Mouse (Mus musculus) CH12.LX (cell line): ENCODE data around the gene Slc9b2. TPM values are rescaled to one million over a fixed set of nuclear protein-coding genes. Genes with fewer than 3 reads are reported as not detected.

Source experiments
- DNase-seq: peaks from one replicate; pipeline ENCODE4 v3.0.0-alpha.2; 2013; ENCODE audit errors: extremely low read depth
- H3K27ac ChIP-seq: 2 replicates; pipeline ENCODE4 v1.5.1; 2012; ENCODE audit warnings: low read depth, mild to moderate bottlenecking, control low read depth, moderate library complexity; ENCODE audit not compliant: insufficient read depth
- H3K27me3 ChIP-seq: replicated peaks from 2 replicates; pipeline ENCODE3; 2012; ENCODE audit warnings: inconsistent platforms
- H3K36me3 ChIP-seq, 2 experiments: replicated peaks in 1 of 2; 2 replicates each; pipeline versions ENCODE3 to v1.6.1; 2012; ENCODE audit warnings: inconsistent platforms in 1 of 2, low read length in 1 of 2, mild to moderate bottlenecking in 1 of 2, mixed read lengths in 1 of 2, moderate library complexity in 1 of 2; ENCODE audit not compliant: control insufficient read depth in 1 of 2, insufficient read depth in 1 of 2
- H3K4me1 ChIP-seq, 2 experiments: 2 replicates each; pipeline ENCODE4 v1.6.1; 2012; ENCODE audit warnings: inconsistent platforms in 1 of 2, moderate library complexity in 1 of 2; ENCODE audit not compliant: insufficient read depth in 2 of 2, control insufficient read depth in 1 of 2
- H3K4me2 ChIP-seq: 2 replicates; pipeline ENCODE4 v1.6.1; 2012; ENCODE audit warnings: low read depth, mild to moderate bottlenecking, control low read depth; ENCODE audit not compliant: poor library complexity, insufficient read depth, severe bottlenecking
- H3K4me3 ChIP-seq, 3 experiments: fragments of 150-350 bp in 1 of 3; sonication (generic) in 1 of 3; replicated peaks in 1 of 3; 2 replicates each; pipeline versions ENCODE3 to v1.5.1; 2011 to 2012; ENCODE audit warnings: low read depth in 2 of 3, low read length in 2 of 3, mild to moderate bottlenecking in 2 of 3, moderate library complexity in 2 of 3, control low read depth in 1 of 3, improper control_type of control experiment in 1 of 3, inconsistent platforms in 1 of 3, mixed read lengths in 1 of 3; ENCODE audit not compliant: poor library complexity in 1 of 3
- H3K79me2 ChIP-seq: replicated peaks from 2 replicates; pipeline ENCODE4 v1.6.1; 2012; ENCODE audit warnings: mild to moderate bottlenecking, moderate library complexity; ENCODE audit not compliant: control insufficient read depth, poor library complexity, insufficient read depth, severe bottlenecking; ENCODE audit errors: extremely low read depth
- H3K9ac ChIP-seq: 2 replicates; pipeline ENCODE4 v1.6.1; 2012; ENCODE audit warnings: low read depth, mild to moderate bottlenecking, control low read depth, moderate library complexity; ENCODE audit not compliant: insufficient read depth
- H3K9me3 ChIP-seq: replicated peaks from 2 replicates; pipeline ENCODE3; 2012; ENCODE audit warnings: low read length, inconsistent platforms, mixed read lengths
- BHLHE40 ChIP-seq: IDR thresholded peaks from 2 replicates; pipeline ENCODE4 v1.6.1; 2011; ENCODE audit warnings: mild to moderate bottlenecking, low read depth, low read length, improper control_type of control experiment
- CHD1 ChIP-seq: IDR thresholded peaks from 2 replicates; pipeline ENCODE4 v1.6.1; 2012; ENCODE audit warnings: low read depth, low read length, improper control_type of control experiment, inconsistent platforms
- CHD2 ChIP-seq: IDR thresholded peaks from 2 replicates; pipeline ENCODE4 v1.6.1; 2011; ENCODE audit warnings: low read length, improper control_type of control experiment
- CTCF ChIP-seq, 2 experiments: IDR thresholded peaks in 1 of 2; conservative IDR thresholded peaks in 1 of 2; 2 replicates each; pipeline ENCODE4 v1.5.1; 2011 to 2012; ENCODE audit warnings: low read depth in 2 of 2, low read length in 2 of 2, improper control_type of control experiment in 1 of 2, inconsistent platforms in 1 of 2, mild to moderate bottlenecking in 1 of 2, moderate library complexity in 1 of 2
- E2F4 ChIP-seq: IDR thresholded peaks from 2 replicates; pipeline ENCODE4 v1.6.1; 2011; ENCODE audit warnings: low read depth, low read length, improper control_type of control experiment; ENCODE audit not compliant: insufficient replicate concordance
- ELF1 ChIP-seq: IDR thresholded peaks from 2 replicates; pipeline ENCODE4 v1.6.1; 2014; ENCODE audit warnings: low read depth, mild to moderate bottlenecking, inconsistent platforms, low read length, improper control_type of control experiment
- EP300 ChIP-seq: IDR thresholded peaks from 2 replicates; pipeline ENCODE4 v1.6.1; 2011; ENCODE audit warnings: low read length, improper control_type of control experiment
- ETS1 ChIP-seq: conservative IDR thresholded peaks from 2 replicates; pipeline ENCODE4 v1.6.1; 2012; ENCODE audit warnings: low read depth, mild to moderate bottlenecking, inconsistent platforms, low read length, improper control_type of control experiment, moderate library complexity
- GABPA ChIP-seq: IDR thresholded peaks from 2 replicates; pipeline ENCODE4 v1.6.1; 2012; ENCODE audit warnings: low read depth, low read length, improper control_type of control experiment, inconsistent platforms; ENCODE audit not compliant: insufficient replicate concordance
- HCFC1 ChIP-seq: IDR thresholded peaks from 2 replicates; pipeline ENCODE4 v1.6.1; 2012; ENCODE audit warnings: low read depth, mild to moderate bottlenecking, inconsistent platforms, low read length, improper control_type of control experiment
- IRF4 ChIP-seq: IDR thresholded peaks from 2 replicates; pipeline ENCODE4 v1.6.1; 2014; ENCODE audit warnings: low read depth, mild to moderate bottlenecking, inconsistent platforms, low read length, improper control_type of control experiment
- JUN ChIP-seq: IDR thresholded peaks from 2 replicates; pipeline ENCODE4 v1.6.1; 2011; ENCODE audit warnings: low read depth, mild to moderate bottlenecking, low read length, improper control_type of control experiment, moderate library complexity; ENCODE audit not compliant: insufficient read depth
- KAT2A ChIP-seq: IDR thresholded peaks from 2 replicates; pipeline ENCODE4 v1.6.1; 2012; ENCODE audit warnings: low read length, improper control_type of control experiment, inconsistent platforms; ENCODE audit not compliant: insufficient replicate concordance
- MAFK ChIP-seq: IDR thresholded peaks from 2 replicates; pipeline ENCODE4 v1.6.1; 2011; ENCODE audit warnings: low read length, improper control_type of control experiment; ENCODE audit not compliant: insufficient replicate concordance
- MAX ChIP-seq: IDR thresholded peaks from 2 replicates; pipeline ENCODE4 v1.6.1; 2011; ENCODE audit warnings: low read length, improper control_type of control experiment
- MAZ ChIP-seq: IDR thresholded peaks from 2 replicates; pipeline ENCODE4 v1.6.1; 2012; ENCODE audit warnings: low read depth, mild to moderate bottlenecking, inconsistent platforms, low read length, improper control_type of control experiment, moderate library complexity
- MEF2A ChIP-seq: IDR thresholded peaks from 2 replicates; pipeline ENCODE4 v1.6.1; 2014; ENCODE audit warnings: low read depth, mild to moderate bottlenecking, inconsistent platforms, low read length, improper control_type of control experiment, borderline replicate concordance
- MXI1 ChIP-seq: IDR thresholded peaks from 2 replicates; pipeline ENCODE4 v1.6.1; 2011; ENCODE audit warnings: mild to moderate bottlenecking, low read depth, low read length, improper control_type of control experiment
- MYC ChIP-seq: IDR thresholded peaks from 2 replicates; pipeline ENCODE4 v1.6.1; 2011; ENCODE audit warnings: low read depth, mild to moderate bottlenecking, improper control_type of control experiment, low read length
- NELFE ChIP-seq: IDR thresholded peaks from 2 replicates; pipeline ENCODE4 v1.6.1; 2011; ENCODE audit warnings: low read depth, low read length, improper control_type of control experiment
- NRF1 ChIP-seq: IDR thresholded peaks from 2 replicates; pipeline ENCODE4 v1.6.1; 2014; ENCODE audit warnings: low read depth, mild to moderate bottlenecking, inconsistent platforms, low read length, improper control_type of control experiment, moderate library complexity
- PAX5 ChIP-seq: IDR thresholded peaks from 2 replicates; pipeline ENCODE4 v1.6.1; 2012; ENCODE audit warnings: low read length, inconsistent platforms, mixed read lengths
- POLR2A ChIP-seq: IDR thresholded peaks from 2 replicates; pipeline ENCODE4 v1.6.1; 2011; ENCODE audit warnings: low read depth, mild to moderate bottlenecking, improper control_type of control experiment, low read length
- POLR2AphosphoS2 ChIP-seq: IDR thresholded peaks from 2 replicates; pipeline ENCODE4 v1.6.1; 2011; ENCODE audit warnings: low read depth, low read length, improper control_type of control experiment
- RAD21 ChIP-seq: IDR thresholded peaks from 2 replicates; pipeline ENCODE4 v1.6.1; 2011; ENCODE audit warnings: low read depth, mild to moderate bottlenecking, low read length, improper control_type of control experiment, moderate library complexity
- RCOR1 ChIP-seq: conservative IDR thresholded peaks from 2 replicates; pipeline ENCODE4 v1.6.1; 2012; ENCODE audit warnings: low read depth, mild to moderate bottlenecking, inconsistent platforms, low read length, improper control_type of control experiment
- SIN3A ChIP-seq: IDR thresholded peaks from 2 replicates; pipeline ENCODE4 v1.6.1; 2012; ENCODE audit warnings: low read length, improper control_type of control experiment, inconsistent platforms
- SMC3 ChIP-seq: IDR thresholded peaks from 2 replicates; pipeline ENCODE4 v1.6.1; 2011; ENCODE audit warnings: low read depth, low read length, improper control_type of control experiment
- TBP ChIP-seq: conservative IDR thresholded peaks from 2 replicates; pipeline ENCODE4 v1.6.1; 2011; ENCODE audit warnings: low read depth, low read length, improper control_type of control experiment
- UBTF ChIP-seq: IDR thresholded peaks from 2 replicates; pipeline ENCODE4 v1.6.1; 2012; ENCODE audit warnings: low read depth, mild to moderate bottlenecking, inconsistent platforms, low read length, improper control_type of control experiment, moderate library complexity
- USF1 ChIP-seq: IDR thresholded peaks from 2 replicates; pipeline ENCODE4 v1.6.1; 2014; ENCODE audit warnings: low read depth, mild to moderate bottlenecking, inconsistent platforms, low read length, improper control_type of control experiment
- USF2 ChIP-seq: conservative IDR thresholded peaks from 2 replicates; pipeline ENCODE4 v1.6.1; 2011; ENCODE audit warnings: low read depth, low read length, improper control_type of control experiment
- ZC3H11A ChIP-seq: IDR thresholded peaks from 2 replicates; pipeline ENCODE4 v1.6.1; 2012; ENCODE audit warnings: low read depth, mild to moderate bottlenecking, inconsistent platforms, low read length, improper control_type of control experiment
- ZKSCAN1 ChIP-seq: IDR thresholded peaks from 2 replicates; pipeline ENCODE4 v1.6.1; 2012; ENCODE audit warnings: low read depth, inconsistent platforms, low read length, improper control_type of control experiment, borderline replicate concordance
- ZNF384 ChIP-seq: IDR thresholded peaks from 2 replicates; pipeline ENCODE4 v1.6.1; 2012; ENCODE audit warnings: low read depth, low read length, improper control_type of control experiment, inconsistent platforms
- dilution Hi-C: fragments of 300-500 bp; cut with MboI; formaldehyde crosslinking; loops from 2 replicates; pipeline ENCODE4 v1.14.3; 2020; ENCODE audit warnings: low sequenced_read_pairs; ENCODE audit not compliant: extremely low pct_unique_long_range_greater_than_20kb, extremely low pct_ligation_motif_present
- in situ Hi-C: fragments of 300-500 bp; cut with MboI; formaldehyde crosslinking; loops from 3 replicates; pipeline ENCODE4 v1.14.3; 2019; ENCODE audit warnings: low sequenced_read_pairs, low pct_ligation_motif_present, low pct_unique_long_range_greater_than_20kb, mixed read lengths
- polyA plus RNA-seq: library from polyadenylated mRNA; unstranded; fragments of >175 nt; gene quantifications from 2 replicates; pipeline ENCODE4 v1.2.1, GENCODE M21; 2012; ENCODE audit warnings: low read depth; ENCODE audit not compliant: insufficient read length
- total RNA-seq, 2 experiments: library from RNA; depleted of rRNA; stranded (reverse); fragments of 300-350 nt in 1 of 2; fragments of >200 nt in 1 of 2; gene quantifications; 2 replicates each; pipeline ENCODE4 v1.2.3; 2012 to 2014

The Slc9b2 gene
- total and polyA plus RNA-seq, 3 experiments = 1.4 to 4.2 (median 2.8) TPM

DNA sequence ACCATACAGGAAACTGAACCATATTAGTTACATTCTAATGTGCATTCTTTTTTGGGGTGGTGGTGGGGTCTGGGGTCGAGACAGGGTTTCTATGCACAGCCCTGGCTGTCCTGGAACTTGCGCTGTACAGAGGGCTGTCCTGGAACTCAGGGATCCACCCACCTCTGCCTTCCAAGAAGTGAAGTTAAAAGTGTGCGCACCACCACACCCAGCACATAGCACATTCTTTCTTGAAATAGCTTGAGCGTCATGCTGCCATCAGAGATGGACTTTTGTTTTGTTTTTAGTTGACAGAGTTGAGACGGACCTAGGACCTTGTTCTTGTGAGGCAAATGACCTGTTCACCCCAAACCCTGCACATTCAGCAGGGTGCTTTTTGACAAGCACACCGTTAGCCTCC is 19.7 kb downstream of the Slc9b2 start:
- no peaks in the 10 kb centered on the region for H3K9me3 ChIP-seq
- H3K36me3 ChIP-seq = no peaks in the 10 kb centered on the region
- no peak for DNase-seq
- dilution Hi-C loops (no loop called here), in situ Hi-C loops (loop anchor here (5.0 kb wide), 1 partner anchor 35 kb away; no protein-coding TSS in a partner anchor)
- no peak overlapping the region for H3K4me3 ChIP-seq
- TF ChIP-seq NRF1 = no peak
- no peak overlapping the region for H3K27ac ChIP-seq
- H3K27me3 ChIP-seq = no peaks in the 10 kb centered on the region
- H3K79me2 ChIP-seq = no peaks in the 10 kb centered on the region
- H3K9ac ChIP-seq = no peak overlapping the region
- no peaks in the 10 kb centered on the region for H3K4me1 ChIP-seq
- H3K4me2 ChIP-seq = no peak overlapping the region

DNA sequence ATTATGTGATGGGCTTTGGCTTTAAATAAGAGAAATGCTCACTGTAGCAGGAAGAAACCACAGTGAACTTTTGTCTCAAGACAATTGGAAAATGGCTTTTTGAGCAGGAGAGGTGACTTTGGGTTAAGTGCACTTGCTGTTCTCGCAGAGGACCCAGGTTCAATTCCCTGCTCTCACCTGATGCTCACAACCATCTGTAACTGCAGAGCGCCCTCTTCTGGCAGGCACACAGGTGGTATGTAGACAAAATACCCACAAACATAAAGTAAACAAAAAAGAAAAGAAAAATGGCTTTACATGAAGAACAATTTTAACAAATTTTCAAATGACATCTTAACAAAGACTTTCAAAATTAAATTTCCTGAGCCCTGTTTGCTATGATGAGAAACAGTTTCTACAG is 20.1 kb downstream of the Slc9b2 start:
- Histone ChIP-seq H3K27me3 (no peaks in the 10 kb centered on the region), H3K9ac (no peak overlapping the region), H3K27ac (no peak overlapping the region), H3K9me3 (no peaks in the 10 kb centered on the region), H3K4me2 (no peak overlapping the region), H3K36me3 (no peaks in the 10 kb centered on the region), H3K4me3 (no peak overlapping the region), H3K79me2 (no peaks in the 10 kb centered on the region), H3K4me1 (no peaks in the 10 kb centered on the region)
- dilution Hi-C loops = no loop called here
- in situ Hi-C loops = loop anchor here (5.0 kb wide), 1 partner anchor 35 kb away; no protein-coding TSS in a partner anchor
- no peak for TF ChIP-seq SIN3A
- no peak for TF ChIP-seq ZNF384
- TF ChIP-seq BHLHE40 = no peak
- no peak for TF ChIP-seq KAT2A
- peak; percentile 32; the same call in 1 of the 2 replicates for TF ChIP-seq ZC3H11A
- no peak for TF ChIP-seq UBTF
- no peak for TF ChIP-seq PAX5
- TF ChIP-seq SMC3 = peak; percentile 82
- no peak for TF ChIP-seq EP300
- TF ChIP-seq TBP = no peak
- TF ChIP-seq NRF1 = no peak
- no peak for TF ChIP-seq HCFC1
- no peak for TF ChIP-seq MXI1
- no peak for TF ChIP-seq ELF1
- TF ChIP-seq POLR2A = no peak
- peak; percentile 66 for TF ChIP-seq RAD21
- TF ChIP-seq JUN = no peak
- no peak for TF ChIP-seq CHD1
- TF ChIP-seq NELFE = no peak
- no peak for TF ChIP-seq GABPA
- TF ChIP-seq USF2 = no peak
- TF ChIP-seq USF1 = no peak
- TF ChIP-seq MYC = no peak
- TF ChIP-seq E2F4 = no peak
- peak; percentile 57 to 85; a peak in 3 of 4 replicates for TF ChIP-seq CTCF (conservative IDR thresholded peaks at IDR 0.05 in 1 of 2, IDR thresholded peaks at IDR 0.05 in 1 of 2; ENCODE audit: low read depth in 2 of 2, low read length in 2 of 2)
- no peak for TF ChIP-seq MAZ
- no peak for TF ChIP-seq MAX
- TF ChIP-seq CHD2 = no peak
- no peak for TF ChIP-seq ETS1
- no peak for TF ChIP-seq RCOR1
- no peak for TF ChIP-seq ZKSCAN1
- no peak for TF ChIP-seq IRF4
- TF ChIP-seq MAFK = no peak
- TF ChIP-seq POLR2AphosphoS2 = no peak
- TF ChIP-seq MEF2A = no peak
- DNase-seq = peak; percentile 51
